Mouse (Mus musculus): ENCODE results near the gene Irx4. TPM values are rescaled to one million over a fixed set of nuclear protein-coding genes. Genes with fewer than 3 reads are reported as not detected.

Irx4 gene
- polyA plus RNA-seq, 1 experiment from 2014 or later: 0.06 TPM

DNA sequence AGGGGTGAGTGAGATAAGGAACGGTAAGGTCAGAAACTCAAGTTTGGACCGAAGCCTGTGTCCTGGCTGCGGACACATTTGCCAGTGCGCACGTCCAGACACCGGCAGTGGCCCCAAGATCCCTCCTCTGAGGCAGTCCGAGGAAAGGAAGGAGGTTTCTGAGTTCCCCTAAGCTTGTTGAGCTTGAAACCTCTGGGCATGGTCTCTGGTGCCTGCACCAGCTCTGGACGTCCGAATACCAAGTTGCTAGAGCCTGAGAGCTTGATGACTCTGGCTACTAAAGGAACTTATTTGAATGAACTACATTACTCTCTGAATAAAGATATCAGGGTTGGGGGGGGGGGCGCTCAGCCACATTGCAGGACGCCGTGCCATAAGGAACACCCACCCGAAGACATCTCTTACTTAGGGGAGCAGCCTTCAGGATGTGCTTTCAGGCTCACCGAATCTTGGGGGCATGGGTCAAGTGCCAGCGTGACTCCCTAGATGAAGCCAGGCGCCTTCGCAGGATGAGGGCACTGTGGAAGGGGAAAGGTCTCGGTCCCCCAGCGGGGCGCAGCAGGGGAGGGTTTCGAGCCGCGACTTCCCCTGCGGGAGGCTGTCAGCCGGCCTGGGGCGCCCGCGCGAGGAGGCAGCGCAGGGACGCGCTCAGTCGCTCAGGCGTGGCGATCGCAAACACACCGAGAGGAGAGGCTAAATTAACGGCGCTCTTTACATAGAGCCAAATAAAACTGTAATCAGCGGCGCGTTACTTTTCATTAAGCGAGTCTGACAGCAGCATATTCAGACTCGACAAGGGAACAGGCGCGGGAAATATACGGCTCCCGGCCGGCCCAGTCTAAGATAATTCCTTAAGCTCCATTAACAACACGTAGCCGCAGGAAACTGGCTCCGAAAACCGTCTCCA is 11.3 kb downstream of the Irx4 start:
- Histone ChIP-seq H3K9ac (no peak overlapping the region), H3K27me3 (replicated peaks) (peaks cover 99% of the 10 kb centered on the region), H3K4me3 (peak overlapping the region; percentile 19), H3K27ac (no peak overlapping the region), H3K9me3 (replicated peaks) (no peaks in the 10 kb centered on the region), H3K36me3 (no peaks in the 10 kb centered on the region), H3K4me1 (peaks cover 4% of the 10 kb centered on the region; the same call in 1 of the 2 replicates), H3K4me2 (peak overlapping the region; percentile 46; the same call in 1 of the 2 replicates)
- WGBS (ENCODE audit: insufficient replicate concordance): 2% methylated on average over 53 of the region's 53 CpGs
- no peak for ATAC-seq

GRCm38 (mm10) chr13:73272794-73273282 is 12.6 kb downstream of the Irx4 start:
- Histone ChIP-seq H3K9ac (no peak overlapping the region), H3K9me3 (replicated peaks) (no peaks in the 10 kb centered on the region), H3K4me1 (peaks cover 4% of the 10 kb centered on the region; the same call in 1 of the 2 replicates), H3K27me3 (replicated peaks) (peaks cover 96% of the 10 kb centered on the region), H3K27ac (no peak overlapping the region), H3K4me3 (no peak overlapping the region), H3K4me2 (no peak overlapping the region), H3K36me3 (no peaks in the 10 kb centered on the region)
- no peak for ATAC-seq

GRCm38 (mm10) chr13:73273536-73273935 is 13.3 kb downstream of the Irx4 start:
- H3K9ac ChIP-seq: no peak overlapping the region
- no peaks in the 10 kb centered on the region for H3K9me3 ChIP-seq (replicated peaks)
- 8% methylated on average over 1 of the region's 1 CpGs for WGBS (ENCODE audit: insufficient replicate concordance)
- no peaks in the 10 kb centered on the region for H3K36me3 ChIP-seq
- H3K4me2 ChIP-seq: no peak overlapping the region
- H3K27ac ChIP-seq: no peak overlapping the region
- H3K27me3 ChIP-seq (replicated peaks): peaks cover 89% of the 10 kb centered on the region
- no peak for ATAC-seq
- peaks cover 4% of the 10 kb centered on the region; the same call in 1 of the 2 replicates for H3K4me1 ChIP-seq
- no peak overlapping the region for H3K4me3 ChIP-seq

DNA sequence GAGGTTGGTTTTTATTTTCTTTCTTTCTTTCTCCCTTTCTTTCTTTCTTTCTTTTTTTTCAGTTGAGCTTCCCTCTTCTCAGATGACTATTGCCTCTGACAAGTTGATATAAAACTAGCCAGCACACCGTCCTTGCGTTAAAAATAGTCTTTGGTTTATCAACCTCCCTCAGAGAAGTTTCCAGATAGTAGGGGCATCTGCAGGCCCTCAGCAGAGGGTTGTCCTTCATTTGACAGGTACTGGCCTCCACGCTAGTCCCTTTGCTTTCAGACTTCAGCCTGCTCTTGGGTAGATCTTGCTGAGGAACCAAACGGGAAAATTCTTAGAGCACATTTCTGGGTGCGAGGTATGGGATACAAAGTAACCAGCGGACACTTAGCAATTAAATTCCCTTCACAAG is 17.1 kb downstream of the Irx4 start:
- Histone ChIP-seq H3K27ac (peak overlapping the region; percentile 58; the same call in 1 of the 2 replicates), H3K27me3 (replicated peaks) (peaks cover 53% of the 10 kb centered on the region), H3K4me1 (no peaks in the 10 kb centered on the region), H3K9ac (no peak overlapping the region), H3K36me3 (no peaks in the 10 kb centered on the region), H3K9me3 (replicated peaks) (no peaks in the 10 kb centered on the region), H3K4me3 (no peak overlapping the region), H3K4me2 (0 out of 2 replicates have a peak overlapping the region, but pooled peaks have one; percentile 24)
- peak; percentile 62 for ATAC-seq
- 60% methylated on average over 6 of the region's 6 CpGs for WGBS (ENCODE audit: insufficient replicate concordance)

DNA sequence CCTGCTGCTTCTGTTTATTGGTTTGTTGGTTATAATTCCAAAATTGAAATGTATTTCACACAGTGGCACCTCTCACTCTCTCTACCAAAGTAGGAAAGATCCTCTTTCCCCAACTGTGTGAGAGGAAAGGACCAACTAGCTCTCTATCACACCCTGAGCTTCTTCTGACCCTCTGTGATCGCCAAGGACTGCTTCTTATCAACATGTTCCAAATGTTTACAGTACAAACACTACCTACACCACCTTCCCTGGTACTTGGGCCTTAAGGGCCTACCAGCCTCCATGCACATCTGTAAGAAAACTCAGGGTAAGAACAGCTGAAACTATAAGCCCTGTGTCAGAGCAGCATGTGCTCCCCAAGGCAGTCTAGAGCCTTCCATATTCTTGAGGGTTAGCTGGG is 17.5 kb downstream of the Irx4 start:
- no peaks in the 10 kb centered on the region for H3K4me1 ChIP-seq
- no peak overlapping the region for H3K9ac ChIP-seq
- no peaks in the 10 kb centered on the region for H3K9me3 ChIP-seq (replicated peaks)
- H3K4me2 ChIP-seq: 0 out of 2 replicates have a peak overlapping the region, but pooled peaks have one; percentile 24
- no peak overlapping the region for H3K4me3 ChIP-seq
- WGBS (ENCODE audit: insufficient replicate concordance): 9% methylated on average over 1 of the region's 1 CpGs
- peak; percentile 83 for ATAC-seq
- no peaks in the 10 kb centered on the region for H3K36me3 ChIP-seq
- peak overlapping the region; percentile 58; the same call in 1 of the 2 replicates for H3K27ac ChIP-seq
- H3K27me3 ChIP-seq (replicated peaks): peaks cover 53% of the 10 kb centered on the region

DNA sequence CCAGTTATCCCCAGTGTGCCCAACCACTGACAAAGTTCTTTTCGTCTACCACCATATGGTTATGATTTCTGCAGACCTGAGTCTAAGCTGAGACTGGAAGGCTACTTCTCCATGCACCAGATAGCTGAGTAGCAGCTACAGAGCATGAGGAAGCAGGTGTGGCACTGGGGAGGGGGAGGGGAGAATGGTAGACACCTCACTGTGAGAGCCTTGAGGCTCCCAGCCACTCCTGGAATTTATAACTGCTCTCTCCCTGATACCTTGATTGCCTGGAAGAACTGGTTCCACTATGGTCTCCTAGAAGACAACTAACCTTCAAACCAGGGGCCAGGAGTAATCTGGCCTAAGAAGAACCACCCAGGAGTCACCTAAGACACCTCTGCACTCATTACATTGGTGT is 18.9 kb downstream of the Irx4 start:
- Histone ChIP-seq H3K9ac (no peak overlapping the region), H3K4me3 (no peak overlapping the region), H3K4me2 (no peak overlapping the region), H3K27me3 (replicated peaks) (peaks cover 46% of the 10 kb centered on the region), H3K36me3 (no peaks in the 10 kb centered on the region), H3K27ac (no peak overlapping the region), H3K4me1 (no peaks in the 10 kb centered on the region), H3K9me3 (replicated peaks) (no peaks in the 10 kb centered on the region)
- no peak for ATAC-seq
- 40% methylated on average over 1 of the region's 1 CpGs for WGBS (ENCODE audit: insufficient replicate concordance)

GRCm38 (mm10) chr13:73282407-73282806 is 22.1 kb downstream of the Irx4 start:
- no peak overlapping the region for H3K27ac ChIP-seq
- ATAC-seq: no peak
- WGBS (ENCODE audit: insufficient replicate concordance): 60% methylated on average over 2 of the region's 2 CpGs

DNA sequence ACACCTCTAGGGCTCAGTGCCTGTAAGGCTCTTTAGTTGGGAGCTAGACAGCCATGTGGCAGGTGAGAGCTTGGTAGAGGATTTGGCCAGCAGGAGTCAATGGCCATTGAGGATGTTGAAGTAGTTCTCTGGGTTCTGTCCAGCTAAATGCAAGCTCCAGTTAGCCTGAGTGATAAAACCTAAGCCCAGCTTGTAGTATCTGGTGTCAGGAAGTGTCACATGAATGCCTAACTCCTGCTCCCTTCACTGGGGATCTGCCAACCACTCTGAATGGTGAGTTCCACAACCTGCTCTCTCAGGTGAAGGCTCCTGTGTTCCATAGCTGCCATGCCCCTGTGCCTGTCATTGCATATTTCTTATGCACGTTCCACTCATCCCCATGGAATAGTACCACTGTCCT is 23.3 kb downstream of the Irx4 start:
- H3K27ac ChIP-seq: no peak overlapping the region
- WGBS (ENCODE audit: insufficient replicate concordance): 63% methylated on average over 1 of the region's 1 CpGs
- H3K4me1 ChIP-seq: no peaks in the 10 kb centered on the region
- no peak overlapping the region for H3K4me3 ChIP-seq
- no peak overlapping the region for H3K9ac ChIP-seq
- no peaks in the 10 kb centered on the region for H3K9me3 ChIP-seq (replicated peaks)
- H3K36me3 ChIP-seq: no peaks in the 10 kb centered on the region
- H3K27me3 ChIP-seq (replicated peaks): 0 out of 2 replicates have a peak, but pooled peaks cover 21% of the 10 kb centered on the region
- no peak for ATAC-seq
- H3K4me2 ChIP-seq: no peak overlapping the region

More at GRCm38 (mm10) chr13:73282407-73282806, 22.1 kb downstream of the Irx4 start:
- Histone ChIP-seq H3K36me3 (no peaks in the 10 kb centered on the region), H3K4me3 (no peak overlapping the region), H3K27me3 (replicated peaks) (peaks cover 17% of the 10 kb centered on the region; the same call in 1 of the 2 replicates), H3K9ac (no peak overlapping the region), H3K9me3 (replicated peaks) (no peaks in the 10 kb centered on the region), H3K4me1 (no peaks in the 10 kb centered on the region), H3K4me2 (no peak overlapping the region)

- H3K4me1 ChIP-seq: no peaks in the 10 kb centered on the region
- no peaks in the 10 kb centered on the region for H3K36me3 ChIP-seq
- no peak overlapping the region for H3K9ac ChIP-seq
- H3K4me2 ChIP-seq: no peak overlapping the region
- H3K4me3 ChIP-seq: no peak overlapping the region
- 0 out of 2 replicates have a peak, but pooled peaks cover 15% of the 10 kb centered on the region for H3K27me3 ChIP-seq (replicated peaks)
- no peak overlapping the region for H3K27ac ChIP-seq
- 63% methylated on average over 6 of the region's 6 CpGs for WGBS (ENCODE audit: insufficient replicate concordance)
- no peaks in the 10 kb centered on the region for H3K9me3 ChIP-seq (replicated peaks)
- ATAC-seq: no peak
Measured at GRCm38 (mm10) chr13:73290206-73290605, 29.9 kb downstream of the Irx4 start.

- no peak overlapping the region for H3K4me2 ChIP-seq
- no peak overlapping the region for H3K27ac ChIP-seq
- H3K27me3 ChIP-seq (replicated peaks): 0 out of 2 replicates have a peak, but pooled peaks cover 15% of the 10 kb centered on the region
- no peaks in the 10 kb centered on the region for H3K9me3 ChIP-seq (replicated peaks)
- no peaks in the 10 kb centered on the region for H3K36me3 ChIP-seq
- no peak for ATAC-seq
- no peak overlapping the region for H3K4me3 ChIP-seq
- WGBS (ENCODE audit: insufficient replicate concordance): 20% methylated on average over 2 of the region's 2 CpGs
- no peak overlapping the region for H3K9ac ChIP-seq
- H3K4me1 ChIP-seq: no peaks in the 10 kb centered on the region
Measured at GRCm38 (mm10) chr13:73291102-73291501, 30.8 kb downstream of the Irx4 start.

- no peaks in the 10 kb centered on the region for H3K27me3 ChIP-seq (replicated peaks)
- ATAC-seq: peak; percentile 91
- H3K27ac ChIP-seq: peak overlapping the region; percentile 45; the same call in 1 of the 2 replicates
- no peaks in the 10 kb centered on the region for H3K9me3 ChIP-seq (replicated peaks)
- H3K36me3 ChIP-seq: no peaks in the 10 kb centered on the region
- 16% methylated on average over 4 of the region's 4 CpGs for WGBS (ENCODE audit: insufficient replicate concordance)
- no peak overlapping the region for H3K4me3 ChIP-seq
- peak overlapping the region; percentile 42 for H3K4me2 ChIP-seq
- no peak overlapping the region for H3K9ac ChIP-seq
- peaks cover 21% of the 10 kb centered on the region for H3K4me1 ChIP-seq
Measured at GRCm38 (mm10) chr13:73298717-73299116, 38.4 kb downstream of the Irx4 start.

DNA sequence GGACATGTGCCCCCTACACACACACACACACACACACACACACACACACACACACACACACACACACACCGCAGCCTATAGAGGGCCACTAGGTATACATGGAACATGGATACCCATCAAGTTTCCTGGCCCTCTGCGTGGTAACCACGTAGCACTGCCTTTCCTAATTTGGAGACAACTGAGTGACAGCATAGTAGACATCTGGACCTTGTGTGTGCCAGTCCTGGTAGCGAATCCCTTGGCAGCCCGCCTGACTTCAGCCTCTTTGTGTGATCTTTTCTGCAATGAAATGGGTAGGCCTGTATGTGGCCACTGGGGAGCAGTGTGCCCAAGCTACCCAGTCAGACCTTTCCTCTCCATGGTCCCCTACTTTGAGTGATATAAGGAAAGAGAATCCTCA is 39.0 kb downstream of the Irx4 start:
- Histone ChIP-seq H3K4me1 (peaks cover 21% of the 10 kb centered on the region), H3K4me3 (no peak overlapping the region), H3K9me3 (replicated peaks) (no peaks in the 10 kb centered on the region), H3K36me3 (no peaks in the 10 kb centered on the region), H3K27ac (peak overlapping the region; percentile 45; the same call in 1 of the 2 replicates), H3K4me2 (peak overlapping the region; percentile 42), H3K9ac (no peak overlapping the region), H3K27me3 (replicated peaks) (no peaks in the 10 kb centered on the region)
- no peak for ATAC-seq
- 72% methylated on average over 5 of the region's 5 CpGs for WGBS (ENCODE audit: insufficient replicate concordance)

All from liver, embryonic 12.5 days (tissue).